Mouse (Mus musculus): ENCODE data around the gene Arid1a.

- TF ChIP-seq GATA1 (IDR thresholded peaks at IDR 0.05; ENCODE audit: low read length) (no peak), TAL1 (IDR thresholded peaks at IDR 0.05; ENCODE audit: low read length) (no peak)
Observed at GRCm38 (mm10) chr4:133649989-133650699, 106.4 kb downstream of the Arid1a start, which contains the start of gene Zdhhc18.
